Mouse (Mus musculus) brown adipose tissue, adult 24 weeks (tissue): ENCODE measurements at regions not wholly inside any gene's neighbourhood (a gene's known extent, or its start where the extent isn't known, plus 50 kb on each side); places are given as distances from the start of the nearest gene placed in this dataset.
A peak's percentile ranks its signal among the peaks of the same experiment; 100 is the strongest.

Experiments
- H3K27ac ChIP-seq: fragments of 200-500 bp; replicated peaks from 2 replicates; pipeline ENCODE4 v1.5.1; 2012; ENCODE audit warnings: low read depth, mild to moderate bottlenecking, low read length
- H3K4me1 ChIP-seq: fragments of 200-500 bp; 2 replicates; pipeline ENCODE4 v1.6.1; 2012; ENCODE audit warnings: low read length, mixed read lengths; ENCODE audit not compliant: control insufficient read depth, insufficient read depth, insufficient read length
- H3K4me3 ChIP-seq: fragments of 200-500 bp; 2 replicates; pipeline ENCODE4 v1.5.1; 2012; ENCODE audit warnings: low read depth, mild to moderate bottlenecking, low read length, moderate library complexity; ENCODE audit not compliant: insufficient read depth

DNA sequence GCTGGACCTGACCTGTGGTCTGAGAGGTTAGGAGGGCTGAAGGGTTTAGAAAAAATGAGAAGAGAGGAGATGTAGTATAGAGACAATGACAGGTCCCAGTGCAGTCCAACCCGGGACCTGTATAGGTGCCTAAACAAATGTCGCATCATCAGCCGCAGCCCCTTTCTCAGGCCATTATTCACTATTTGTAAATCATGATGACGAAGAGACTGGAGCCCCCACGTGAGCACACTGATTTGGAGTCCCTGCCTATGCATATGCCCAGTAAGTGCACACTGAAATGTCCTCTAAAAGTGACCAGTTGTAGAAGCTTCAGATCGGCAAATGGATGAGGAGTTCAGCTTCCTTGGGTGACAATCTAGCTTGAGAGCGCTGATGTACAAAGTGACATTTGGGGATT lies 96.2 kb upstream of the Mpp6 start:
- Histone ChIP-seq H3K27ac (no peak overlapping the region), H3K4me3 (no peak overlapping the region), H3K4me1 (peaks cover 3% of the 10 kb centered on the region; the same call in 1 of the 2 replicates)

GRCm38 (mm10) chr6:50027981-50028380 lies 82.1 kb upstream of the Mpp6 start:
- Histone ChIP-seq H3K4me1 (no peaks in the 10 kb centered on the region), H3K4me3 (no peak overlapping the region), H3K27ac (no peak overlapping the region)

GRCm38 (mm10) chr6:50029895-50030515 lies 80.0 kb upstream of the Mpp6 start:
- no peaks in the 10 kb centered on the region for H3K4me1 ChIP-seq
- no peak overlapping the region for H3K27ac ChIP-seq
- no peak overlapping the region for H3K4me3 ChIP-seq

DNA sequence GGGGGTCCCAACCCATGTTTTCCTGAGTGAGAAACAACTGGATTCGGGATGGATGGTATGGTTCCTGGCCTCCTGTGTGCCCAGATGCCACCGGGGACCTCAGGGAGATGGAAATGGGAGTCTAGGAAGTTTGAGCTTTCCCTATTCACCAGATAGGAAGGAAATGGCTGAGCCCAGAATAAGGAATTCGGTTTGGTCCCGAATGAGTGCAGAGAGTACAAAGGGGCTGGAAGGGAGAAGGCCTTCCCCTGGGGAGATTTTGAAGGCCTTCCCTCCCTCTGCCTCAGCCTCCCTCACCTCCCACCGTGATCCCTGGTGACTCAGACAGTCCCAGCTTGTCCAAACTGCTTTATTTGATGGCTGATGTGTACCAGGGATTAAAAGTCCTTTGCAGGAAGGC lies 78.7 kb upstream of the Mpp6 start:
- Histone ChIP-seq H3K27ac (no peak overlapping the region), H3K4me3 (no peak overlapping the region), H3K4me1 (no peaks in the 10 kb centered on the region)

DNA sequence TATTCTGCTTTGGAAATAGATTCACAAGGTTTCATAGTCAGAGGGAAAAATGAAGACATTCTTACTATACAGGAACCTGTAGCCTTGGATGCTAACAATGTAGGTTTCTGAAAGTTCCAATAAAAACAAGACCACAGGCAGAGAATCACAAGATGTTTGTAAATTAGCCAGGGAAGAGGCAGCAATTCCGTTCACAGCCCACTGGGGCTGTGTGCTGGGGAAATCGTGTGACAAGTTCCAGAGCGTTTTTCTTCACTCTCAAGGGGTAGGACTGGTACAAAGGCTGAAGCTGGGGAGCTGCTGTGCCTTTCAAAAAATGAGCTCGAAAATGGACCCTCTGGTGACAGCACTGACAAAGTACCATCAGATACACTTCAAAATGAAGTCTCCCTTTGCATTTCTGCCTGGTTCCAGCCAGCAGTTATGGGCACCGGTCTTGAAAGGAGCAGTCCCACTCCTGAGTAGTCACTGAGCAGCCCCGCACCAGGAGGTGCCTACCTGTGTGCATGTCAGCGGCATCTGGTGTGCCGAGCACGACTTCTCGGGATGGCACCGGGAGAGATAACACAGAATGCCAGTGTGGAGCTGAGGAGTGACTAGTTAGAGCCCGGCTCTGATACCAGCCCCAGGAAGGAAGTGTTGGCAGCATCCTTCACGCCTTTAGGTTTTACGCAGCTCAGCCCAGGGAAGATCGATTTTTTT lies 77.0 kb upstream of the Mpp6 start:
- peaks cover 2% of the 10 kb centered on the region; the same call in 1 of the 2 replicates for H3K4me1 ChIP-seq
- H3K4me3 ChIP-seq: no peak overlapping the region
- no peak overlapping the region for H3K27ac ChIP-seq

GRCm38 (mm10) chr6:50037614-50038013 lies 72.4 kb upstream of the Mpp6 start:
- Histone ChIP-seq H3K4me3 (peak overlapping the region; percentile 39; the same call in 1 of the 2 replicates), H3K4me1 (peaks cover 4% of the 10 kb centered on the region; the same call in 1 of the 2 replicates), H3K27ac (peak overlapping the region; percentile 23; the same call in 1 of the 2 replicates)

- H3K27ac ChIP-seq: 0 out of 2 replicates have a peak overlapping the region, but pooled peaks have one; percentile 23
- H3K4me1 ChIP-seq: peaks cover 4% of the 10 kb centered on the region; the same call in 1 of the 2 replicates
- H3K4me3 ChIP-seq: no peak overlapping the region
Measured at GRCm38 (mm10) chr6:50038369-50038768, 71.7 kb upstream of the Mpp6 start.

- H3K4me3 ChIP-seq: no peak overlapping the region
- peaks cover 4% of the 10 kb centered on the region; the same call in 1 of the 2 replicates for H3K4me1 ChIP-seq
- no peak overlapping the region for H3K27ac ChIP-seq
Measured at GRCm38 (mm10) chr6:50041044-50041443, 69.0 kb upstream of the Mpp6 start.

DNA sequence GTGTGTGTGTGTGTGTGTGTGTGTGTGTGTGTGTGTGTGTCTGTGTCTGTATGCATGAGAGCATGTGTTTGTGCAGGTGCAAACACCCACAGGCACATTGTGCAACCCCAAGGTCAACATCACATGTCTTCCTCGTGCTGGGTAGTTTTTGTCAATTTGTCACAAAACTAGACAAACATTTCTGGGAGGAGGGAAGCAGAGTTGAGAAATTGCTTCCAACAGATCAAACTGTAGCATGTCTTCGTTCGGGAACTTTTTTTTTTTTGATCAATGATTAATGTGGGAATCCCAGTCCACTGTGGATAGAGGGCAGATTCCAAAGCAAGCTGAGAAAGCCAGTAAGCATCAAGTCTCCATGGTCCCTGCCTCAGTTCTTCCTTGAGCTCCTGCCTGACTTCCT lies 67.9 kb upstream of the Mpp6 start:
- no peak overlapping the region for H3K27ac ChIP-seq
- no peak overlapping the region for H3K4me3 ChIP-seq
- peaks cover 4% of the 10 kb centered on the region; the same call in 1 of the 2 replicates for H3K4me1 ChIP-seq

DNA sequence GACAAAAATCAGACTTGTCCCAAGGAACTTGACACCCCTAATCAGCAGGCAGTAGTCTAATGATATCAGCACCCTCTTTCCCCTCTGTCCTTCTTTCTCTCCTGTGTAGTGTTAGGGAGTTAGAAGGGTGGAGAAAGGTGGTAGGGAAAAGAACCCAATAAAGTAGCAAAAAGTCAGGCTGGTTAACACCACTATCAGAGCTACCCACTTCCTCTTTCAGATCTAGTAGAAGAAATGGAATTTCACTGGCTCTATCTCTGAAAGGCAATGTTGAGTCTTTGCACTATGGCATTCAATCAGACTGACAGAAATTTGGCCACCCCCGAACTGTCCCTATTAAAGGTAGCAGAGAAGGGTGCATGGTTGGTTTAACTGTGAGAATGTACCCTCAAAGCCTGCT lies 65.9 kb upstream of the Mpp6 start:
- Histone ChIP-seq H3K27ac (no peak overlapping the region), H3K4me1 (no peaks in the 10 kb centered on the region), H3K4me3 (no peak overlapping the region)

GRCm38 (mm10) chr6:50046721-50047120 lies 63.3 kb upstream of the Mpp6 start:
- no peak overlapping the region for H3K4me3 ChIP-seq
- H3K4me1 ChIP-seq: no peaks in the 10 kb centered on the region
- no peak overlapping the region for H3K27ac ChIP-seq

DNA sequence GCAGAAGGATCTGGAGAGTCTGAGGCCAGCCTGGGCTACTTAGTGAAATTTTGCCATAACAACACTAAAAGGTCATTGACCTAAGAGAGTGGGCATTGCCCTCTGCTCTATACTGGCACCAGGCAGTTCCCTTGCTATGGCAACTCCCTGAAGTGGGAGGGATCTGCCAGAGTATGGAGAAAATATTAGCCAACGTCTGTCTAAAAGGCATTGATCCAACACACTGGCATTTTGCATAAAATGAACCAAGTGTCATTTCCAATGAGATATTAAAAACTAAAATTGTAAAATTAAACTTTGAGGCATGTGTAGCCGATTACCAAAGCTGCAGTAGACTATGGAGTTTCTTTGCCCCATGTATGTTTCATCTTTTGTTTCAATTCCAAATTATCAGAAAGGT lies 57.6 kb upstream of the Mpp6 start:
- Histone ChIP-seq H3K4me1 (no peaks in the 10 kb centered on the region), H3K27ac (no peak overlapping the region), H3K4me3 (no peak overlapping the region)

DNA sequence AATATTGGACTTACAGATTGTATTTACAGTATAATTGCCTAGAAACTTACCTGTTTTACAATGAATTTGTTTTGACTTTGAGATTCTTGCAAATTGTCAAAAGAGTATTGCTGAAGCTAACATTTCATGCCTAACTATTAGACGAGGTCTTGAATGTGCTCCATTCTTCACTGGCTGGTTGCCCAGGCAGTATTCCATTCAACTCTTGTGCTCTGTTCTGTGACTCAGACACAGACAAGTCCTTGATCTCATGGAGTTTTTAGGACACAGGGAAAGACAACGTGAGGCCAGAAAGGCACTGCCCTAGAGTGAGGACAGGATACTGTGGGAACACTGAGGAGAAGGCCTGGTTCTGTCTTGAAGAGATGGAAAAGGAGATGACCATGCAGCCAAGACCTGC lies 57.0 kb upstream of the Mpp6 start:
- H3K27ac ChIP-seq: no peak overlapping the region
- H3K4me3 ChIP-seq: no peak overlapping the region
- no peaks in the 10 kb centered on the region for H3K4me1 ChIP-seq

- Histone ChIP-seq H3K4me1 (no peaks in the 10 kb centered on the region), H3K4me3 (no peak overlapping the region), H3K27ac (no peak overlapping the region)
Measured at GRCm38 (mm10) chr6:50054233-50054632, 55.8 kb upstream of the Mpp6 start.

DNA sequence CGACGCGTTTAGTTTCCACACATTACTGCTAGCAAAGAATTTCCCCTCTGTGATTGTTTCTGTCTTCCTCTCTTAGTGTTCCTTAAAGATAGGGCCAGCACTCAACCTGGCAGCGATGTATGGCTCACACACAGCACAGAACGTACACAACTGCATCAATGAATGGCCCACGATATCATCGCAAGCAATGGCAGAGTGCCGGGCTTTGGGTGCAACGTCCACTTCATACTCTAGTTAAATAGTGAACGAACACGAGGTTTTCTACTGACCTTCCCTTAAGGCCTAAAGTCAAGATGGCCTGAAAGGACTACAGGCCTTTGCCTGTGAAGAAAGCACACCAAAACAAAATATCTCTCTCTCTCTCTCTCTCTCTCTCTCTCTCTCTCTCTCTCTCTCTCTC lies 51.4 kb upstream of the Mpp6 start:
- H3K27ac ChIP-seq: no peak overlapping the region

DNA sequence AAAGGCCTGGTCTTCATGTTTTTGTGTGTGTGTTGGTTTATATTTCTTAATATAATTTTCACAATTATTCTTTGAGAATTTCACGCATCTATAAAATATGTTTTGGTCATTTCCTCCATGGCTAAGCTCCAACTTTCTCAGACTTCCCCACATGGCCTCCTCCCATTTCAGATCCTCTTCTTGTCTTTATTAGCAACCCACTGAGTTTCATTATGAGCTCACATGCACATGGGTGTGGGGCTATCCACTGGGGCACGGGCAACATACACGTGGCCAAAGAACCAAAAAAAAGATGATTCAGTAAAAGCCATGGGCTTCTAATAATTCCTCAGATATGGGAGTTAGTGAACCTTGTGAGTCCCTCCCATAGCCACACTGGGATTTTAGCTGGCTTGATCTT lies 50.1 kb upstream of the Mpp6 start:
- Histone ChIP-seq H3K4me3 (no peak overlapping the region), H3K27ac (no peak overlapping the region), H3K4me1 (no peaks in the 10 kb centered on the region)

More for the DNA sequence above, 51.4 kb upstream of the Mpp6 start:
- Histone ChIP-seq H3K4me1 (no peaks in the 10 kb centered on the region), H3K4me3 (no peak overlapping the region)
